Mouse (Mus musculus) left cerebral cortex, adult 9 months (tissue): ENCODE data around the gene Panx2.

Source experiments
- DNase-seq, 2 experiments: peaks; one replicate each; pipeline ENCODE4 v3.0.0; 2022; ENCODE audit warnings: low spot score in 2 of 2

The Panx2 gene

DNA sequence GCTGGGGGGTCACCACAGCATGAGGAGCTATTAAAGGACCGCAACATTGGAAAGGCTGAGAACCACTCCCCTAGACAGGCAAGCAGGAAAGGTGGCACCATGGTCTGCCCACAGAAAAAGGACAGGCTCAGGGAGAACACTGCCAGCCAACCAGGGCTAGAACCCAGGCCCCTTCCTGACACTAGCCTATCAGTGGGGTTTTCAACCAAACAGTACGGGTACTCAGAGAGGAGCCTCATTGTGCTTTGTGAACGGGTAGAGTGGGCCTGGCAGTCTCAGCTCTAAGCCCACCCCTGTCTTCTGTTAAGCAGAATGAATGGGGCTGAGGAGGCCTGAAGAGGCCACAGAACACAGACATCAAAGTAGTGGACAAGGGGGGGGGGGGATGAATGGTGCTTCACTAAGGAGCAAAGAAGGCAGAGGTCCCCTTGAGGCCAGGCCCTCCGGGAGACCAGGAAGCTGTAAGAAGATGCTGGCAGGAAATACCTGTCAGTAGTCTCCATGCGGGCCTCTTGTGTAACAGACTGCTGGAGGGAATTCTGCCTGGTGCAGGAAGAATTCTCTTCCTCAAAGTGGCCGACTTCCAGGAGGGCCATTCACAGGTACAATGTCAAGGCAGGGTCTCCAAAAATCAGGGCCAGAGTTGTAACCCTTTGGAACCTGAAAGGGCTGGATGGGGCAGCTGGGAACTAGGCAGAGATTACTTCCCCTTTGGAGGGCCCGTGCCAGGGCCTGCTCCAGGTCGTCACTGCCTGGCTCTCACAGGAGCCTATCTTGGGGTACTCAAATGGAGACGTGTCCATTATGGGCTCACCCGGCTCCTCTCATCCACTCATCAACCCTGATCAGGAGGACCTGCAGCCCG, 15.3 kb downstream of the Panx2 start, which contains the start of gene Trabd:
Gene Trabd (plus strand): TSS at position 512 of the 865 bp plus-strand sequence.
- no peak for DNase-seq

DNA sequence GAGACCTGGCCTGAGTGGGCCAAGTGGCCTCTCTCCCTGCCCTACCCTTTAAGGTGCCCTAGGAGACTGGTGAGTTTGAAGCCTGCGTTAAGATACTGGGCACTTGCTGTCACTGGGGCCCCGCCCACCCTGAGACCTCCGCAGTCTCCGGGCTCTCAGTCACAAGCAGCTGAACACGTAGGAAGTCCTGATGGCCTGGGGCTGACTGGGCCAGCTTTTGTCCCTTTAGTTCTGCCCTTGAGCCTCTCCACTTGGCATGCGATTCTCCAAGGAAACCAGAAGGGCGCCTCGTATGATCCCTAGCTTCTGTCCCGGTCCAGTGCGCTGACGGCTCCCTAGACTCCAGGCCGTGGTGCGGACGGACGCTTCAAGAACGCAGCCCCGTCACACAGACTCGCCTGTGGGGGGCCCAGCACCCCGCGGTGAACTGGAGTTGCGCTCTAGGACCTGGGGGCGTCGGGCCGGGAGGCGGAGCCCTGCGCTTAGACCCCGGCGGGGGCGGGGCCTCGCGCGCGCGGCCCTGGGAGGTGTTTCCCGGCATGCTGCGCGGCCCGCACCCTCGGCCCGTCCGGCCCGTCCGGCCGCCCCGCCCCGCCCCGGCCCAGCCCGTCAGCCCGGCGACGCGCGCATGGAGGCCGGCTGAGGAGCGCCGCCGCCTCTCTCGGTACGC, 16.1 kb downstream of the Panx2 start:
- DNase-seq: peak; percentile 61 to 81

DNA sequence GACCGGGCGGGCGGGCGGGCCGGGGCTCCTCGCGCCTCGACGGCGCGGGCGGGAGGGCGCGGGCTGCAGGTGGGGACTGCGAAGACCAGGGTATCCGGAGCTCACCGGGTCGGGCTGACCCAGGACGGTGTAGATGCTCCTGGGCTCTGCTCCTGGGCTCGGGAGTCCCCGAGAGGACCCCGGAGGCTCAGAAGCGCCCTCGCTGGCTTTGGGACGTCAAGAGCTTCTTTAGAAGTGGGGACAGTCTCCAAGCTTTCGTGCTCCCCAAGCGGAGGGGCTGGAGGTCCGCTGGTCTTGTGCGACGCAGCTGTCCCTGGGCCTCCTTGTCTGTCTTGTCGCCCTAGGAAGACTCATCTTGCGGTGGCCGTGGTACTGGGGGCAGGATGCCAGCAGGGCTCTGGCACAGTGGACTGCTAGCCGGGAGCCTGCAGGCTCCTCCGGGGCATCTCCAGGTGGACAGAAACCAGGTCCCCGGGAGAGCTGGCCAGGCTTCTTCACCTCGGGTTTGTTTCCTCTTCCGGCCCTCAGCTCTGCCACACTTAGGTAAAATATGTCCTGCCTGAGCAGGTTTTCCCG, 16.7 kb downstream of the Panx2 start:
- DNase-seq: peak in 1 of 2 experiments; percentile 37

DNA sequence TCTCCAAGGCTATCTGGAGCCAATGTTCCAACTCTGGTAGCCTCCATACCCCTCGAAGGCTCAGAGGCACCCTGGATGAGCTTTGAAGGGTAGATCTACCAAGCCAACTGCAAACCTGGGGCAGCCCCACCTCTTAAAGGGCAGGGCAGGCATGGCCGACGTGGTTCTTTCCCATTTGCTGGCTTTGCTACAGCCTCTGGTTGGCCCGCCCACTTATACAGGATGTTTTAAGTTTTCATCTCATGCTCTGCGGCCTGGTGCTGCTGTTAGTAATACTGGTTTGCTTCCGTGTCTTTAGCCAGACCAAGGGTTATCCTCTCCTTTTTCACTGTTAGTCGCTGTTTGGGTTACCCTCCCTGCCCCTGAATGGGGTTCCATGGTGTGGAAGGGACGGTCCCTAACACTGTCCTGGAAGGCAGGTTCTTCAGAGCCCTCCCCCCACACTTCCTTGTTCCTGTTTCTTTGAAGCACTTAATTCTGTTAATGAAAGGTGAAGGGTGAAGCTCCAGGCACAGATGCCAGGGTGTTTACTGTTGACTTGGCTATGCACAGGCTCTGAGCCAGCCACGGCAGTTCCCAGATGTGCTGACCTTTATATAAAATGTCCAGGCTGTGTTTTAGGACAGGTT, 18.8 kb downstream of the Panx2 start:
- DNase-seq: no peak

DNA sequence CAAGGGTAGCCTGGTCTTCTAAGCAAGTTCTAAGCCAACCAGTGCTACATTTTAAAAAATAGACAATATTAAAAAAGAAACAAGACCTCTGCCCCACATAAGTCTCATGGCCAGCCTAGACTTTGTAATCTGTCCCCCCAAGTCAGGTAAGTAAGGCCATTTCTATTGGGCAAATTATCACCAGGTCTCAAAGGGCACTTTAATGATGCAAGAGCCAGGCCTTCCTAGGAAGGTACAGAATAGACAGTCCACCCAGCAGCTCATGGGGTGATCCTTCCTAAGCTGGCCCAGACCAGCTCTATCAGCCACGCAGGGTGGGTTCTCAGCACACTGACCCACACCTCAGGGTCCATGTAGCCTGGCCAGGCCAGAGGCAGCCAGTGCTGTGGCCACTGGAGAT, 24.4 kb downstream of the Panx2 start:
- DNase-seq: no peak

DNA sequence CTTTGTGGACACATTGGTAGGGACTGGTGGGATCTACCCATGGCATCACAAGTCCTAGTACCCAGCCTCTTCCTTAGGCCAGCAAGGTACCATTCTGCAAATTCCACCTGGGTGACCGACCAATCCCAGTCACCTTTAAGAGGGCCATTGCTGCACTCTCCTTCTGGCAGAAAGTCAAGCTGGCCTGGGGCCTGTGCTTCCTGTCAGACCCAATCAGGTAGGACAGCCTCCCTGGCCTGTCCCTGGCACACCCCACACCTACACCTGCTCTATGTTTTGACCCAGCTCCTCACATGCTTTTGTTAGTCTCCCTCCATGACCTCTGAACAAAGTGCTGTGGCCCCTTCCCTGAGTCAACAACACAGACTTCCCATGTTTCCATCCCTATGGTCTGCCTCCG, 25.3 kb downstream of the Panx2 start:
- no peak for DNase-seq

DNA sequence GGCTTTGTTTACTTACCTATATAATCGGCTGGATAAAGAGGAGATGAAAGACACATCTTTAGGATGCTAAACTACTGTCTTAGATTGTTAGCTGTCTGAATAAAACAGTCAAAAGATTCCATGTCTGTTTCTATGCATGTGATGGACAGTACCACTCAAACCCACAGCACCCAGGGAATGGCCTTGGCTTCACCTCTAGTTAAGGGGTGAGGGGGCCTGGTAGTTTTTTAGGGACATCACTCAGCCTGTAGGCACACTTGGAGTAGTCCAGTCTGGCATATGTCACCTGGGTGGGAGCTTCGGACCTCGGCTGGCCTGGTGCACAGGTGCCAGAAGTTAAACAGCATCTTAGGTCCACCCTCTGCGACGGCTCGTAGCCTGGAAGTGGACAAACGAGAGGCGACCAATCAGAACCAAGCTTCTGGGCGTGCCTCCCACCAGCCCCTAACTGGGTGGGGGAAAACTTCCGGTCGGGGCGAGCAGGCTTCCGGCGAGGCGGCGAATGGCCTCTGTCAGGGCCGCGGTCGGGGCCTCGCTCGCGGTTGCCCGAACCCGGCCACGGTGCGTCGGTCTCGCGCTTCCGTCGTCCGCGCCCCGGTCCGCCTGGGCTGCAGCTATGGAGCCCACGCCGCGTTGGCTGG, 29.2 kb downstream of the Panx2 start, which contains the start of gene Selenoo:
Gene Selenoo (plus strand): TSS at position 478 of the 641 bp plus-strand sequence.
- peak; percentile 75 to 89 for DNase-seq

DNA sequence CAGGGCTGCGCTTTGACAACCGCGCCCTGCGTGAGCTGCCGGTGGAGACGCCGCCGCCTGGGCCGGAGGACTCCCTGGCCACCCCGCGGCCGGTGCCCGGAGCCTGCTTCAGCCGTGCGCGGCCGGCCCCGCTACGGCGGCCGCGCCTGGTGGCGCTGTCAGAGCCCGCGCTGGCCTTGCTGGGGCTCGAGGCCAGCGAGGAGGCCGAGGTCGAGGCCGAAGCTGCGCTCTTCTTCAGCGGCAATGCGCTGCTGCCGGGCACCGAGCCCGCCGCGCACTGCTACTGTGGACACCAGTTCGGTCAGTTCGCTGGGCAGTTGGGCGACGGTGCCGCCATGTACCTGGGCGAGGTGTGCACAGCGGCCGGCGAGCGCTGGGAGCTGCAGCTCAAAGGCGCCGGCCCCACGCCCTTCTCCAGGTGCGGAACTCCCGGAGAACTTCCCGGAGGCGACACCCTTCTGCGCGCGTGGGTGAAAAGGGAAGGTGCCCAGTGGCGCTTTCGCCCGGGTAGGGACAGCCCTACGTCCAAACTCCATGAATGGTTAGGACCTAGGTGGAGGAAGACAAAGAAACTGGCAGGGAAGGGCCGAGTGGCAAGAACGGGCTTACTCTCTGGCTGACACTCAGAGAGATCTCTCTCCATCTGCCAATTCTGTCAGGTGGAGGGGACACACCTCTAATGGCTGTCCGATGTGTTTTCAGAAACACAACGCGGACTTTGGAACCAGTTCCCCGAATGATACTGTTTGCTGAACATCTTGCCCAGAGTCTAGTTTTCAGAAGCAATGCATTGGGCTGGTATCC, 29.9 kb downstream of the Panx2 start:
- no peak for DNase-seq

DNA sequence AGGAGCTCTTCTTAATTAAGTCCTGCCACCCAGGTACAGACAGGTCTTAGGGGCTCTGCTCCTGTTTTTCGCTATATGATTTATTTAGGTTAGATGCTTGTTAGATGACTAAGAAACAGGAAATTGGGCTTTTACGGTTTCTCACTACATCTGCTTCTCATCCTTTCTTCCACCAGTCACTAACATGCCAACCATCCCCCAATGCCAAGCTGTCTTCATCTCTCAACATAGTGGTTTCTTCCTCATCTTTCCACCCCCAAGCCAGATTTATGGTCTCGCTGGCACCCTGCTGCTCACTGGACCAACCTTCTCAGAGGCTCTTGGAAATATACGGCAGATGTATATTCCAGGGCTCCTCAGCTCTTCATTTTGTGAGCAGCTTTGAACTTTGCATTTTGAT, 31.1 kb downstream of the Panx2 start:
- DNase-seq: no peak

DNA sequence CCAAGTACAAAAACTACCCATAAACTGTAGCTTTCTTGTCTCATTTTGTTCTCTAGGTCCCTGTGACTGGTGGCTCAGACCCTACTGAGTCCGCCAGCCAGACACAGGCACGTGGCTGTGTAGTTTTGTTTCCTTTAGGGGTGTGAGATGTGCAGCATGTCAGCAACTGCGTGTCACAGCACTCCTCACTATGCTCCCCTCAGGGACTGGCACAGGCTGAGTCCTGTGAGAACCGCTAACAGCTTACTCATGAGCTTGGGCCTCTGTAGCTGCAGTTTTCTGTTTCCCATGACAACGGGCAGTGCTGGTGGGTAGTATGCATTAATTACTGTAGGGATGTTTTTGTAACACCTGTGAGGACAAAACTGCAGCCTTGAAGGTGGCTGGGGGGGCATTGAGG, 32.6 kb downstream of the Panx2 start:
- DNase-seq: no peak

DNA sequence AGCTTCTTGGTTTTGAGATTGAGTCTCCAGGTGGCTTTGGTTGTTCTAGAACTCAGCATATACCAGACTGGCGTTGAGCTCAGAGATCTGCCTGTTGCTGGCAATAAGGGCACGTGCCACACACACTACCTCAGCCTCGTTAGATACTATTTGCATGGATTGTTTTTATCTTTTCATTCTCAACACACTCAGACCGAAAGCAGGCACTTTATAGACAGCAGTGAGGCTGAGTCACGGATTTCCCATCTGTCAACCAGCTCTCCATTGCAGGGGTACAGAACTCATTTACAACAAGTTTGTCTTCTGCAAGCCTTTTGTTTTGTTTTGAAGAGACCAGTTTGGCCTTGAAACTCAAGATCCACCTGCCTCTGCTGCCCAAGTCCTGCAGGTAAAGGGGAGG, 37.9 kb downstream of the Panx2 start:
- DNase-seq: peak in 1 of 2 experiments; percentile 34

DNA sequence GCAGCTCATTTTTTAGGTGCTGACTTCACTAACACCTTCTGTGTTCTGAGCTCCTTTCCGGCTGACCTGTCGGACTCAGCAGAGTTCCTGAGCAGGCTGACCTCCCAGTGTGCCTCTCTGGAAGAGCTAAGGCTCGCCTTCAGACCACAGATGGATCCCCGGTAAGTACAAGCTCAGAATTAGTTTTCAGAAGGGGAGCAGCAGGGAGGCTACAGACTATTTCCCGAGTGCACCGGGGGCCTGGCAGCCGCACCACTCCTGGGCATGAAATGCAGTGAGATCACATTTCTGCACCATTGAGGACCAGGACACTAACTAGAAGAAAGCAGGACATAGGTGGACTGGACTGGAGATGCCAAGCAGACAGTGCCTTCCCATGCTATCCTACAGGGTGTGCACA, 39.1 kb downstream of the Panx2 start:
- no peak for DNase-seq

DNA sequence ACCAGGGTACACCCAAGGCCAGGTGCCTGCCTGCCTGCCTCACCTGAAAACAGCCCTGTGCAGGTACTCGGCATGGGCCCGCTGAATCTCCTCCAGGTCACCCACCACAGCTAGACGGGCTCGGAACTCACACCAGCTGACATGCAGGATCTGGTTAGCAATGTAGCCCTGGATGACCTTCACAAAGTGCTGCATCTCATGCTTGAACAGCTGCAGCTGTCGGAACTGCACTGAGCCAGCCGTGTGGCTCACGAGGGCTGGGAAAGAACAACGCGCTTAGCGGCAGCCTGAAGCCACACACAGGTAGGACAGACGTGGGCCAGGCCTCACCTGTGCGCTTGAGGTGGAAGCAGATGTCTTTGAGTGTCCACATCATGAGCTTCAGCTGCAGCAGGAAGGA, 41.3 kb downstream of the Panx2 start:
- DNase-seq: no peak

DNA sequence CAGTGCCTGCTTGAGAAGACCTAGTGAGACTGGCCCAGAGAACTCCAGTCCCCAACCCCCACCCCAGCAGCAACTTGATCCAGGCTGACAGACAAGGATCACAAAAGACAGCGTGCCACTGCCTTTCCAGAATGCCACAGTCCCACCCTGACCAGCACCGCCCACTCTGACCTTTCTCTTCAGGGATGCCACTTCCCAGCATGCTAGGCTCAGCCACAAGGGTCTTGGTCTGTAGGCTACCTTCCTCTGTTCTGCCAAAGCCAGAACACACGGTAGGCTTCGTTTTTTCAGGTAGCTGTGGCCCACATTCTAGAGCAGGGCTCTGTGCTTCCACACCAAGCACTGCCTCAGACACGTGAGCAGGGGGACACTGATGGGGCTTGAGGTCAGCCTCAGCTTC, 43.1 kb downstream of the Panx2 start:
- DNase-seq: no peak

DNA sequence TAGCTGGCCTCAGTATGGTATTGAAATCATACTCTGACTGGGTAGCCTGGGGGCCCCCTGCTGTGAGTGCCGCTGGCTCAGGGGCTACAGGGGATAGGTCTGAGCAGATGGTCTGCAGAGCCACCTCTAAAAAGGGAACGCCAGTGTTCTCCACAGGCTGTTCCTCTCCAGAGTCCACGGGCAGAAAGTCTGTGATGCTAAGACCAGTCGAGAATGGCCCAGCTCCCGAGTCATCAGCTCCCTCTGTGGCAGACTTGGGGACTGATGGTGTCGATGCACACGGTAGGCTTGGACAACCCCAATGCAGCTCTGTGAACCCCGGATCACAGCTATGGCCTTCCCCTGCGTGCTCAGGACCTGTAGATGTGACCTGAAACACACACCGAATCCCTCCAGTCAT, 44.4 kb downstream of the Panx2 start:
- no peak for DNase-seq

DNA sequence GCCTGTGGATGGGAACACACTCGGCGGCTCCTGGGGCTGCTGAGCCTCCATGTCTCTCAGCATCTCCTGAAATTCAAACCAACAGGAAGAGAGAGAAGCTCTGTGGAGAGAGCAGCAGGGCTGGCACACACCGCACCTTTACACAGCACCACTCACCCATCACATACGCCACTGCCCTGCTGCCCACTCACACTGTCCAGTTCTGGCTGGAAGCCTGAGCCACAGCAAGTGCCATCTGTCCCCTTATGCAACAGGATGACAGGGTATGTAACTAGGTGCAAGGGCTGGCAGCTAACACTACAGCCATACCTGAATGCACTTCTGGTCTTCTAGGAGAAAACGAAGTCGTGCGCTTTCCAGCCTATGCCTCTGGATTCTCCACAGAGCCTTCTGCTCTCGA, 44.9 kb downstream of the Panx2 start:
- peak in 1 of 2 experiments; percentile 73 for DNase-seq

DNA sequence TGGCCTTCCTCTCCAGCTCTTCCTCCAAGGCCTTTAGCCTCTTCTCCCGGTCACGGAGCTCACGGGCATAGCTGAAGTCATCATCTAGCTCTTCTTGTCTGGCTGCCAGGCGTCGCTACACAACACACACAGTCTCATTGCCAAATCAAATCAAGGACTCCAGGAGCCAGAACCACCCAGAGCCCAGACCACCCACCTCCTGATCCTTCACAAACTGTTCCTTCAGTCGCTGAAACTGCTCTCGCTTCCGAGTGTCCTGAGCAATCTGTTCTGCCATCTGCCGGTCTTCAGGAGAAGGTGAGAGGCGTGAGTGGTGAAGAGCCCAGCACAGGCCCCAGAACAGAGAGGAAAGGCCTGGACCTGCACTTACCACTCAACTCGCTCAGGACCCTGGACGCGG, 46.5 kb downstream of the Panx2 start:
- DNase-seq: peak in 1 of 2 experiments; percentile 63

DNA sequence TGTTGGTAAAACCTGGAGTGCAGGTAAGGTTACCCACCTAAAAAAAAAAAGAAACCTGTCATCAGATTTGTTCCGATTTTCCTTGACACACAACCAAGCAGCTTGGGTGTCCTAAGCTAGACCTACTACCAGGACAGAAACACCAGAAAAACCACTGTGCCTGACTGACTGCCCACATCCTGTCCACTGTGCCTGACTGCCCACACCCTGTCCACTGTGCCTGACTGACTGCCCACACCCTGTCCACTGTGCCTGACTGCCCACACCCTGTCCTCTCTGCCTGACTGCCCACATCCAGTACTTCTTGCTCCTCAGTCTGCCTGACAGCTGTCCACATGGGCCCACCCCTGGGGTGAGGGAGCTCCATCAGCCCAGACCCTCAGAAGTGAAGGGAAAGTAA, 47.4 kb downstream of the Panx2 start:
- DNase-seq: no peak

DNA sequence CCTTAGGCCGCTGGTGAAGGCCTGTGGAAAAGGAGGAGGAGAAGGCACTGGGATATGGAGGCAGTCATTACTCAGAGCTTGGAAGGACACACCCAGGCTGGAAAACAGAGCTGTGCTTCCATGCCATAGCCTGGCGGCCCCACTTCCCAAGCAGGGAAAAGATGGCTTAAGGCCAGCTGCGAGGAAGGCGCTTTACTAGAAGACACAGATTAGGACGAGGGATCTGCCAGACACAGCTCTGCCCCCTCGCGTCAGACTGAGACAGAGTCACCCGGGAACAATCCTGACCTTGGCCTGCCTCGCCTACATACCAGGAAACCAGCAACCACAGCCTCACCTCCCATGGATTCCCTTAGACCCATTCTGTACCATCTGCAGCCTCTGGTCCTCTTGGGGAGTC, 50.6 kb downstream of the Panx2 start:
- DNase-seq: no peak

DNA sequence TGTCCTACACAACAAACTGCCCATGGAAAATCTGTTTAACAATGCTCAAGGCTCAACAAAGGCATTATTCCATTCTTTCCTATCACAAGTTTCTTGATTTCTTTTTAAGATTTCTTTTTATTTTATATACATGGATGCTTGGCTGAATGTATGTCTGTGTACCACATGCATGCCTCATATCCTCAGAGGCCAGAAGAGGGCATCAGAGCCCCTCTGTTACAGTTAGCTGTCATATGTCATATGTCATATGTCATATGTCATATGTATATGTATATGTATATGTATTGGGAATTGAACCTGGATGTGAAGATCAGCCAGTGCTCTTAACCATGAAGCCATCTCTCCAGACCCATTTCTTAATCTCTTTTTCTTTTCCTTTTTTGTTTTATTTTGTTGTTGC, 58.5 kb downstream of the Panx2 start:
- no peak for DNase-seq
